ENCODE assay signal across 16 mouse cellular contexts in genomic region chr3:142477866-142478265, GRCm38 (mm10).
"Had no signal": no experiment of that assay in that cellular context is flagged by ENCODE, and none has a peak within 500 bp of the region (broad histone marks: within the 10 kb centered on the region; RNA-seq: fewer than 3 reads in every experiment).

No protein-coding gene starts in this region.

- H3K4me2 ChIP-seq: neural tube, embryonic 13.5 days; neural tube, embryonic 15.5 days; stomach, embryonic 15.5 days had no signal

- DNase-seq: retina, postnatal 1 day; right cerebral cortex, adult 18-20 months; right cerebral cortex, postnatal 14 days; right cerebral cortex, postnatal 25 days; right cerebral cortex, postnatal 4 days; spleen, adult 18-20 months; thymus, adult 18-20 months; thymus, adult 2 months; thymus, postnatal 14 days; thymus, postnatal 25 days; thymus, postnatal 36 days; thymus, postnatal 4 days had no signal

- H3K4me3 ChIP-seq: neural tube, embryonic 13.5 days; neural tube, embryonic 15.5 days; stomach, embryonic 15.5 days had no signal

- H3K36me3 ChIP-seq: neural tube, embryonic 13.5 days; neural tube, embryonic 15.5 days; stomach, embryonic 15.5 days had no signal

- H3K9ac ChIP-seq: neural tube, embryonic 13.5 days; neural tube, embryonic 15.5 days; stomach, embryonic 15.5 days had no signal

- H3K9me3 ChIP-seq: neural tube, embryonic 13.5 days; neural tube, embryonic 15.5 days; stomach, embryonic 15.5 days had no signal

- H3K4me1 ChIP-seq: neural tube, embryonic 13.5 days; stomach, embryonic 15.5 days had no signal

- H3K27ac ChIP-seq: neural tube, embryonic 13.5 days; neural tube, embryonic 15.5 days; stomach, embryonic 15.5 days; stomach, postnatal 0 days had no signal

- H3K27me3 ChIP-seq: neural tube, embryonic 13.5 days; neural tube, embryonic 15.5 days; stomach, embryonic 15.5 days had no signal
